ENCODE assay signal across 14 mouse cellular contexts in the genomic region with DNA sequence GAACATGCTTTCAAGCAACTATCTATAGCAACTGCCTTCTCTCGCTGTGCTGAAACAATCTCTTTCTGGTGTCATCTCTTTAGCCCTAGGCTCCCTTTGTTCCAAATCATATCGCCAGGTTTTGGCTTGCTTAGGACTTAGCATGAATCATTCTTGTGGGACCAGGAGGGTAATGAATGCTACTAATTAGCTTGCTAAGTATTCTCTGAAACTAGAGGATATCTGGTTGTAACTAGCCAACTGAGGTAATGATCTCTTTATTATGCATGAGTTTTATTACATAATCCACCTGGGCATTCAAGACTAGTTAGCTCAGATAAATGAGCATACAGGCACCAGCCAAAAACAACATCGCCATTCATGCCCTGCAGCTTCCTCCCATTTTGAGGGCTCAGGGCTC.
"Had no signal": no experiment of that assay in that cellular context is flagged by ENCODE, and none has a peak within 500 bp of the region (broad histone marks: within the 10 kb centered on the region; RNA-seq: fewer than 3 reads in every experiment).

No protein-coding gene starts in this region.

- H3K4me3 ChIP-seq: left cerebral cortex, adult 2 months; limb, embryonic 15.5 days; liver, embryonic 12.5 days; midbrain, embryonic 10.5 days; myocyte; neural tube, embryonic 12.5 days had no signal

- DNase-seq: kidney, postnatal 14 days; lung, embryonic 14.5 days; lung, postnatal 10 days; lung, postnatal 4 days; midbrain, embryonic 14.5 days; right cerebral cortex, adult 18-20 months; right cerebral cortex, postnatal 25 days; thymus, postnatal 36 days had no signal

- H3K27ac ChIP-seq: left cerebral cortex, adult 2 months; limb, embryonic 15.5 days; liver, embryonic 12.5 days; midbrain, embryonic 10.5 days; neural tube, embryonic 12.5 days had no signal

- H3K4me2 ChIP-seq: limb, embryonic 15.5 days; liver, embryonic 12.5 days; lung, embryonic 14.5 days; neural tube, embryonic 12.5 days had no signal

- H3K9ac ChIP-seq: limb, embryonic 15.5 days; liver, embryonic 12.5 days; lung, embryonic 14.5 days; neural tube, embryonic 12.5 days had no signal

- H3K36me3 ChIP-seq: limb, embryonic 15.5 days; liver, embryonic 12.5 days; midbrain, embryonic 10.5 days; neural tube, embryonic 12.5 days had no signal

- ATAC-seq: liver, embryonic 12.5 days had no signal

- H3K9me3 ChIP-seq: limb, embryonic 15.5 days had no signal

- H3K4me1 ChIP-seq: limb, embryonic 15.5 days; liver, embryonic 12.5 days had no signal

- H3K27me3 ChIP-seq: limb, embryonic 15.5 days; liver, embryonic 12.5 days; neural tube, embryonic 12.5 days had no signal
